Mouse (Mus musculus) hindbrain, embryonic 14.5 days (tissue): ENCODE measurements at regions not wholly inside any gene's neighbourhood (a gene's known extent, or its start where the extent isn't known, plus 50 kb on each side); places are given as distances from the start of the nearest gene placed in this dataset.

Source experiments
- ATAC-seq: fragments of 200-750 bp; cut with Nextera tagmentation; 2 replicates; pipeline ENCODE4 v1.8.0; 2017; ENCODE audit warnings: moderate number of reproducible peaks, mild to moderate bottlenecking, moderate TSS enrichment, moderate library complexity; ENCODE audit not compliant: low FRiP score
- DNase-seq: peaks from one replicate; pipeline ENCODE4 v3.0.0-alpha.2; 2015; ENCODE audit warnings: low spot score
- H3K27ac ChIP-seq: fragments of 300-500 bp; sonication (generic); 2 replicates; pipeline ENCODE4 v1.5.1; 2014; ENCODE audit warnings: mild to moderate bottlenecking, moderate library complexity
- H3K27me3 ChIP-seq: fragments of 300-500 bp; sonication (generic); 2 replicates; pipeline ENCODE4 v1.6.1; 2014; ENCODE audit warnings: mild to moderate bottlenecking, low read length, mixed read lengths; ENCODE audit not compliant: control insufficient read depth, insufficient read depth
- H3K36me3 ChIP-seq: fragments of 300-500 bp; sonication (generic); replicated peaks from 2 replicates; pipeline ENCODE4 v1.6.1; 2014; ENCODE audit not compliant: control insufficient read depth, insufficient read depth
- H3K4me1 ChIP-seq: fragments of 300-500 bp; sonication (generic); replicated peaks from 2 replicates; pipeline ENCODE4 v1.6.1; 2014; ENCODE audit warnings: antibody characterized with exemption, low read length, mixed read lengths; ENCODE audit not compliant: control insufficient read depth, insufficient read depth
- H3K4me2 ChIP-seq: fragments of 300-500 bp; sonication (generic); replicated peaks from 2 replicates; pipeline ENCODE4 v1.6.1; 2014; ENCODE audit warnings: mild to moderate bottlenecking, moderate library complexity
- H3K4me3 ChIP-seq: fragments of 300-500 bp; sonication (generic); replicated peaks from 2 replicates; pipeline ENCODE4 v1.5.1; 2014; ENCODE audit warnings: mild to moderate bottlenecking, low read length
- H3K9ac ChIP-seq: fragments of 300-500 bp; sonication (generic); 2 replicates; pipeline ENCODE4 v1.6.1; 2014
- H3K9me3 ChIP-seq: fragments of 300-500 bp; sonication (generic); 2 replicates; pipeline ENCODE4 v1.6.1; 2016; ENCODE audit warnings: low read length; ENCODE audit not compliant: control insufficient read depth
- WGBS: fragments of 180-500 bp; shearing (Covaris S2); extraction: QIAGEN DNeasy Blood & Tissue Kit; methylation state at CpG from one replicate; pipeline ENCODE4 v1.1.7; 2014; 5-methylcytosine and 5-hydroxymethylcytosine counted together

DNA sequence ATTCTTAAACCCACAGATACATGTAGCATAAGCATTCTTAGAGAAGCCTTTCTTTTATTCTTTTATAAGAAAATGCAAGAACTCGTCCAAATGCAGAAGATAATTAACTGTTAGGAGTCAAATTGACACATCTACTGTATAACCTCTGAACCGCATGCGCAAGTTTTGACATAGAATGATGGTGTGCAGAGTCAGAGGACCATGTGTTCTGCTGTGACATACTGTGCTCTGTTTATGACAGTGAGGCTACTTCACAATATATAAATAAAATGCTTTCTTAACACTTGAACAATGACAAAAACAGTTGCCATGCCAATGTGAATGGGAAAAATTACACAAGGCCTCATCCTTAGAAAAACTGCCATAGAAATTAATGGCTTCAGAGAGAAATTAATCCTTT lies 454.1 kb upstream of the Manea start:
- ATAC-seq = no peak
- 86% methylated on average over 3 of the region's 3 CpGs for WGBS
- H3K27ac ChIP-seq = no peak overlapping the region
- no peak for DNase-seq
- no peaks in the 10 kb centered on the region for H3K4me1 ChIP-seq
- no peak overlapping the region for H3K4me3 ChIP-seq
- H3K36me3 ChIP-seq = no peaks in the 10 kb centered on the region
- no peaks in the 10 kb centered on the region for H3K9me3 ChIP-seq
- H3K9ac ChIP-seq = no peak overlapping the region
- no peaks in the 10 kb centered on the region for H3K27me3 ChIP-seq
- no peak overlapping the region for H3K4me2 ChIP-seq

DNA sequence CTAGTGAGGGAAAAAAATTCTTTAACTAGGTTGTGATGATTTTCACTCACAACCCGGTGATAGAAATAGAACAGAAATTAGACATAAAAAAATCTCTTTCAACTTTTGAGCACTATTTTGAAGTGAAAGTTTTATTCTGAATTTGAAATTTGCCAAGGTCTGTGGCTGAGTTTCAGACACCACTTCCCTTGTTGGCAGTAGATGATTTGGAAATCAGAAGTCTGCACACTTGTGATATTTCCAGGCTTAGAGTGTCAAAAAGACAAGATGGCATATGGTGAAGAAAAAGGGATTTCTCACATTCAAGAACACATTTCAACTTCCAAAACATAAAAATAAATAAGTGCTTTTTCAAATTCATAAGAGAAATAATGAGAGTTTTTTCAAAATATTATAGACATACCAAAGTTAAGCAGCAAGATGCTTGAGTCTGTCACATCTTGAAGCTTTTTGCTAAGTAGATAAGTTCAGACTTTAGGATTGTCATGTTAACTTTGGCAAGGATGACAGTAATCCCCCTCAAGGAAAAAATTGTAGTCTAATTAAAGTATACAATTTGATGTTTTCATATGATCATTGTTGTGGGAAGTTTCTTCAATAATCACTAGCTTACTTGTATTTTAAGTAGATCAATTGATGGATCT lies 446.6 kb upstream of the Manea start:
- H3K27me3 ChIP-seq = no peaks in the 10 kb centered on the region
- DNase-seq (no peak), ATAC-seq (no peak)
- no peak overlapping the region for H3K4me2 ChIP-seq
- H3K4me1 ChIP-seq = no peaks in the 10 kb centered on the region
- no peaks in the 10 kb centered on the region for H3K36me3 ChIP-seq
- H3K9ac ChIP-seq = no peak overlapping the region
- no peak overlapping the region for H3K4me3 ChIP-seq
- H3K27ac ChIP-seq = no peak overlapping the region
- WGBS = 93% methylated on average over 1 of the region's 1 CpGs
- no peaks in the 10 kb centered on the region for H3K9me3 ChIP-seq

DNA sequence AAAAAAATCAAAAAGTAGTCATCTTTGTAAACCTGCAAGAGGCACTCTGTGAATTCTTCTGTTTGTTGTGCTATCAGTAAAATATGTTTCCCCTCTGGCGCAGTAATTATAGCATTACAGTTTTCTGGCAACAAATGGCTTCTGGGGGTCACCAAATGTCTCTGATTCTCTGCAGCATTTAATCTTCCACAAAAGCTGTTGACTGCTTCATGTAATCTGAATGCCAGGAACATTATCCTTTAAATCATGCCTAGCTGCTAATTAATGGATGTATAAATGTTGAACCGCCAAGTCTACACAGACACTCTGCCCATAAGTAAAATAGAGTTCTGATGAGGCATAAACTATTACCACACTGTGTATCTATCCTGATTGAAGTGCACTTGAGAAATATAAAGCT lies 421.2 kb upstream of the Manea start:
- Histone ChIP-seq H3K9me3 (no peaks in the 10 kb centered on the region), H3K9ac (no peak overlapping the region), H3K27me3 (no peaks in the 10 kb centered on the region), H3K4me2 (no peak overlapping the region), H3K4me3 (no peak overlapping the region), H3K27ac (no peak overlapping the region), H3K4me1 (no peaks in the 10 kb centered on the region), H3K36me3 (no peaks in the 10 kb centered on the region)
- DNase-seq (no peak), ATAC-seq (no peak)
- WGBS = 67% methylated on average over 2 of the region's 2 CpGs

DNA sequence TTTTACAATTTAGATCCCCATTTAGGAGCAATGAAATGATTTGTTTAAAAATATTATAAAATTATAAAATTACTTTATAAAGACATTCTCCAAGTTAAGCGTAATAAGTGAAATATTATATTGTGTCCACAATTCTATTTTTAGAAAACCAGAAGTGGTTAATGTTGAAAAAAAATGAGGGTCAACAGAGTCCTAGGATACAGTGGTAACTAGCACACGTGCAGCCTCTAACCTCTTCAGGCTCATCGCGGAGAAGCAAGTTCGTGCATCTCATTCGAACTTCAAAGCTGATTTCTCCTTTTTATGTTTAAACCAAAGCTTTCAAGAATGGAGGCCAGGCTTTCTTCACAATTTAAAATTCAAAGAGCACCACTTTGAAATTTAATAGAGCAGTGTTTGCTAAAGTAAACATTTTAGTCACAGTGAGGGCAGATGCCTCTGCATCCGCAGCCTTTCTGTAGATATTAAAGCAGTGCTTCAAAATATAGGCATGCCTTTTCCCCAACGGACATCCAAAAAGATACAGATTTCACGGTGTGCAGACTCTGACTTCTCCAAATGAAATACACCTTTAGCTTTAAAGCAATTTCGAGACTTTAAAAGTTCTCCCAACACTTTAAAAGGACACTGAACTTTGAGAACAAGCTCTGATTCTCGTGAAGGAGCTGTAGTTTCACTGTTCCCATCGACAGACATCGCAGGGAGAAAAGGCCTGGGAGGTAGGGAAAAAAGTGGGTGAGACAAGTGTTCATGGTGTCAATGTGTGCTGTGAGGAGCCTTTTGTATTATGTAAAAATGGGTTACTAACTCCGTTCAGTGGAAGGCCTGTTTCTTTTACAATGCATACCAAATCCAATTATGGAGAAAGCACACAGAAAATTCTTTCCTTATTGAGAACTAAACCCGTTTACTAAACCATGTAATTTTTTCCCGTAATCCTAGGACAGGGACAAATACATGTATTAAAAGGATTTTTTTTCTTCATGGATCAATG lies 419.8 kb upstream of the Manea start:
- 34% methylated on average over 16 of the region's 16 CpGs for WGBS
- Histone ChIP-seq H3K9me3 (no peaks in the 10 kb centered on the region), H3K4me3 (no peak overlapping the region), H3K27me3 (no peaks in the 10 kb centered on the region), H3K27ac (no peak overlapping the region), H3K9ac (no peak overlapping the region), H3K4me2 (peak overlapping the region; percentile 20), H3K36me3 (no peaks in the 10 kb centered on the region), H3K4me1 (no peaks in the 10 kb centered on the region)
- no peak for ATAC-seq
- no peak for DNase-seq

DNA sequence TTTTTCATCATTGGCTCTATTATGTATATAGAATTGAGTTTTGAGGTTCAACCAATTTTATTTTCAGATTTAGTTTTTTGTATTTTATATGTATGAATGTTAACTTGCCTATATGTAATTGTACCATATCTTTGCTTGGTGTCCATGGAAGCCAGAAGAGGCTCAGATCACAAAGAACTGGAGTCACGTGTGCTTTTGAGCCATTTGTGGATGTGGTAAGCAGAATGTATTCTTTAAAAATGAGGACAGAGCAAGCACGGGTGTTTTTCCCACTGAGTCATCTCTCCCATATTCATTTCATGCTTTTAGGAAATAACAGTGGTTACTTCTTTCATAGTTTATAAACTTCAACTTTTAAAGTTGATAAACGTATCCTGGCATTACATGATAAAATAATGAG lies 394.1 kb upstream of the Manea start:
- Histone ChIP-seq H3K27ac (no peak overlapping the region), H3K27me3 (no peaks in the 10 kb centered on the region), H3K4me2 (no peak overlapping the region), H3K36me3 (no peaks in the 10 kb centered on the region), H3K4me3 (no peak overlapping the region), H3K9ac (no peak overlapping the region), H3K4me1 (no peaks in the 10 kb centered on the region), H3K9me3 (no peaks in the 10 kb centered on the region)
- ATAC-seq (no peak), DNase-seq (no peak)
- WGBS = 85% methylated on average over 3 of the region's 3 CpGs

DNA sequence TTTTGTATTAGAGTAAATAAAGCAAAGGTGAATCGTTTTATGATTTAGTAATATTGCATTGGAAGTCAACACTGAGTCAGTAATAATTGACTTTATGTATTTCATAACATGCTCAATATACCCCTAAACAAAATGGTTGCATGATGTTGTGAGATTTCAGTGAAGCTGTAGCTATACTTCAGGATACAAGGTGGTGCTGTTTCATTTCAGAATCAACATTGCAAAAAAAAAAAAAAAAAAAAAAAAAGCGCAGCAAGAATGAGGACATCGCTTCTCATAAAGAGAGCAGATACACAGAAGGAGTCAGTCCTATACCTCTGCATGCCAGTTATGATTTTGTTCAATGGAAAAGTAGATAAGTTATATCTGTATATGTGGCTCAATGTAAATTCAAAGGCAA lies 389.7 kb upstream of the Manea start:
- H3K9me3 ChIP-seq = no peaks in the 10 kb centered on the region
- no peak overlapping the region for H3K4me2 ChIP-seq
- no peak overlapping the region for H3K27ac ChIP-seq
- H3K4me3 ChIP-seq = no peak overlapping the region
- WGBS = 79% methylated on average over 3 of the region's 3 CpGs
- no peaks in the 10 kb centered on the region for H3K36me3 ChIP-seq
- H3K4me1 ChIP-seq = no peaks in the 10 kb centered on the region
- DNase-seq (no peak), ATAC-seq (no peak)
- H3K27me3 ChIP-seq = no peaks in the 10 kb centered on the region
- H3K9ac ChIP-seq = no peak overlapping the region

DNA sequence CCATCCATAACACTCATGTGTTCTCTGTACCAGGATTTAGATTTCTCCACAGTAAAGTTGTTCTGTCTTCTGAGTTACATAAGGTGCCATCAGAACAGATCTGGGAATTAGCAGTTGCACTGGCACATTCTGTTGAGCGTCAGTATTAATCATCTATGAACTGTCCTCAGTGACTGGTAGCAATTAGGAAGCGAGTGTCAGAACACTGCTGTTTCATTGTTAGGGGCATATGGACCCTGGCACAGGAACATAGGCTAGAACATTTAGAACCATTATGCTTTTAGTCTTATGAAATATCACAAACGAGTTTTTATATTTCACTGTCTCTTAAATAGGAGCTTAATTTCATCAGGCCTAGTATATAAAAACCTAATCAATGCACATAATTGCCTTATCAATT lies 367.7 kb upstream of the Manea start:
- 76% methylated on average over 3 of the region's 3 CpGs for WGBS
- Histone ChIP-seq H3K27me3 (no peaks in the 10 kb centered on the region), H3K9me3 (no peaks in the 10 kb centered on the region), H3K27ac (no peak overlapping the region), H3K9ac (no peak overlapping the region), H3K36me3 (no peaks in the 10 kb centered on the region), H3K4me1 (no peaks in the 10 kb centered on the region), H3K4me2 (no peak overlapping the region), H3K4me3 (no peak overlapping the region)
- no peak for DNase-seq
- ATAC-seq = no peak

DNA sequence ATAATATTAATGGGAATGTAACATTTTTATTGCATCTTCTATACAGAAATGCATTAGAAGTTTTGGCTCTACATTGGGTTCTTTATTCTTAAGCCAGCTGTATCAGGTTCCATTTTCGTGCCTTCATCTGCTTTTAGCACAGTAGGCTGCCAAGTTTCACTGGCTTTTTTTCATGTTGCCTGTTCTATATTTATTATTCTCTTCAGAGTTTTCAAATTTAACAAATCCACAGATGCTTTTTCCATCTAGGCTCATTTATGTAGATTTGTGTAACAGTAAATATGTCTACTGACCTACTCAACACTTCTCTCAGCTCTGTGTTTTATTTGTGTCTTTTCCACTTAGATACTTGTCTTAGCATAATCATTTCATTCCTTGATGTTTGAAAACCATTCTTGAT lies 363.3 kb upstream of the Manea start:
- Histone ChIP-seq H3K36me3 (no peaks in the 10 kb centered on the region), H3K9ac (no peak overlapping the region), H3K9me3 (no peaks in the 10 kb centered on the region), H3K27ac (no peak overlapping the region), H3K4me1 (no peaks in the 10 kb centered on the region), H3K27me3 (no peaks in the 10 kb centered on the region), H3K4me2 (no peak overlapping the region), H3K4me3 (no peak overlapping the region)
- 79% methylated on average over 1 of the region's 1 CpGs for WGBS
- no peak for DNase-seq
- no peak for ATAC-seq

DNA sequence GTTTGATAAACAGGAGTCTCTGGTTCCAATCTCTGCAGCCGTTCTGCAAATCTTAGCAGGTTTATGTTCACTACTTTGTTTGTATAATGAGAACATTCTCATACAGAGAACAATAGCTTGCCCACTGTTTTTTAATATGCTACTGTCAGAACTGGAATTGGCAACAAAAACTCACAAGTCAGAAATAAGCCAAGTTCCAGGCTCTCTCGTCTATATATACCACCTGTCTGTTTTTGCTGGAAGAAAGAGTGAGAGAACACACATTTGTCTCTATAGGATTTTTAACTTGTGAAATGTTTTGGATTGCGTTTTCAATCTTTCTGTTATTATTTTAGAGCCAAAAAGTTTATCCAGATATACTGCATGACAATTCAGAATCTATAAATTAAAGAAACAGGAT lies 349.3 kb upstream of the Manea start:
- DNase-seq (no peak), ATAC-seq (no peak)
- WGBS = 70% methylated on average over 3 of the region's 3 CpGs
- H3K4me1 ChIP-seq = no peaks in the 10 kb centered on the region
- H3K27ac ChIP-seq = no peak overlapping the region
- H3K36me3 ChIP-seq = no peaks in the 10 kb centered on the region
- no peak overlapping the region for H3K9ac ChIP-seq
- H3K27me3 ChIP-seq = no peaks in the 10 kb centered on the region
- no peak overlapping the region for H3K4me3 ChIP-seq
- no peaks in the 10 kb centered on the region for H3K9me3 ChIP-seq
- H3K4me2 ChIP-seq = no peak overlapping the region
